Mouse (Mus musculus) cerebellum, adult 11 months (tissue): ENCODE measurements around the gene Thoc5.
A peak's percentile ranks its signal among the peaks of the same experiment; 100 is the strongest.

Experiments used
- DNase-seq: peaks from one replicate; pipeline ENCODE4 v3.0.0; 2022

The Thoc5 gene

DNA sequence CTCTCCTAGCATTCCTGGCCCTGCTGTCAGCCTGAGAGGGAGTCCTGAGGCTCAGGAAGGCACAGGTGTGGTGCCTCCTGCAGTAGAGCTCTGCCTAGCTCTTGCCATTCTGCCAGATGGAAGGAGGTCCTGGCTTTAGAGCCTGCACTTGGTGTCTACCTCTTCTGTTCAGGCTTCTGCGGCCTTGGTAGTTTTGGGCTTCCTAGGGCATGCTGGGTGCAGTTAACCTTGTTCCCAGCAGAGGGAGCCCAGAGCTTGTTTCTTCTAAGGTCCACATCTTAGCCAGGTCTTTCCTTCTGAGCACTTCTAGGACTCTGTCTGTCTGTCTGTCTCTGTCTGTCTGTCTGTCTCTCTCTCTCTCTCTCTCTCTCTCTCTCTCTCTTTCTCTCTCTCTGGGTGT lies 20.9 kb downstream of the Thoc5 start:
- DNase-seq, result peak; percentile 35

DNA sequence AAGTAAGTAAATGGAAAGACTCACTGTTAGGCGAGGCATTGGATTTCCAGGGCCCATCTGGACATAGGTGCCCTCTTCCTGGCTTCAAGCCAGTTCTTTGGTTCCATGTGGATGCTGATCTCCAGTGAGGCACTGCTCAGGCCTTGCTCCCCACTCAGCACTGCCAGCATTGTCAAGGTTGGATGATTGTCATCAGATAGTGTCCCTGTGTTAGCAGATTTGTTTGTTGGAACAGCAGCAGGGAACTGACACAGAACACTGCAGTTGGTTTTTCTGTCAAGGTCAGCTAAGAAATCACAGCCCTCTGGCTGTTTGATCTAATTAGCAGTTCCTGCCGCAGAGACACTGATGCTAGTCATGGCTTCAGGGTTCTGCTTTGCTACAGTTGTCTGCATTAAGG lies 26.2 kb downstream of the Thoc5 start:
- peak; percentile 16 for DNase-seq

DNA sequence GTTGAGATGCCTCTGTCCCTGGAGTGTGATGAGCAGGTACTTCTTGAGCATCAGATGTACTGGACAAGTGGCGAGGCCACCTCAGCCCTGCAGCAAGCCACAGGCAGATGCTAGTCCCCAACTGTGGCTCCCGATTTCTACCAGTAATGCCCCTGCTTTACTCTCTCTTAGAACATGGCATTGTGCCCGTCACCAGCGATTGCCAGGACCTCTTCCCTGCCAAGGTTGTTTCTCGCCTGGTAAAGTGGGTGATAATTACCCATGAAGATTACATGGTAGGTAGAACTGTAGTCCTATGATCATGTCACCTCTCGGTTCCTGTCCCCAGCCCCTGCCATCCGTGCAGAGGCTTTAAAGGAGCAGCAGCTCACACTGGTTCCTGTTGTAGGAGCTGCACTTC lies 26.6 kb downstream of the Thoc5 start:
- no peak for DNase-seq

DNA sequence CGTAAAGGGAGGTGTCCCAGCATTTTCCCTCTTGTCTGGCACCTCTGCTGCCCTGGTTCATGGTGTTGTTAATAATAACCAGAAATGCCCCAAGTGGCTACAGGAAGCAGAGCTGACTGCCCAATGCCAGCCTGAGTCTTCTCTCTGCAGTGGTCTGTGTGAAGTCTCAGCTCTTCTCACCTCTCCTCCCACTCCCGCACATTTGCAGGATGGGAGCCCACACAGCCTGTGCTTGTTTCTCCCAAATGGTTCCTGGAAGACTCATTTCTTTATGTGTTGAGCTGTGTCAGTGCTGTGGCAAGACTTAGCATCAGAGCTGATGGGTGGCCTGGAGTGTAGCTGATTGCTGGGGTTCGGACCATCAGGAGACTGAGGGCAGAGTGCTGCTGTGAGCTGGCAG lies 32.1 kb downstream of the Thoc5 start:
- no peak for DNase-seq

GRCm38 (mm10) chr11:4931009-4931601 lies 36.0 kb downstream of the Thoc5 start:
- no peak for DNase-seq

DNA sequence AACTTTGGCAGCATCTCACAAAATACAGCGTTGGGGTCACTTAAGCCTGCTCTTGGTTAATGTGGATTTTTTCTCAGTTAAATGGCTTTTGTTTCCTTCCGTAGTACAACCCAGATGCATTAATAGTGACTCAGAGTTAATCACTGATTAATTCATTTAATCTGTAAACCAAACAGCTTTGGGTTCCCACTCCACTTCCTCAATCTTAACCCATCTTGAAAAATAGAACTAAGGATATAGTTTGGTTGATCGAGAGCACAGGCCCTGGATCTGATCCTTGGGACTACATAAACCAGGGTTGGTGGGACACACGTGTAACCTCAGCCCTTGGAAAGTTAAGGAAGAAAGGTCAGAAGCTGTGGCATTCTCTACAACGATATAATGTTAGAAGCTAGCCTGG lies 41.1 kb downstream of the Thoc5 start:
- DNase-seq, result no peak

DNA sequence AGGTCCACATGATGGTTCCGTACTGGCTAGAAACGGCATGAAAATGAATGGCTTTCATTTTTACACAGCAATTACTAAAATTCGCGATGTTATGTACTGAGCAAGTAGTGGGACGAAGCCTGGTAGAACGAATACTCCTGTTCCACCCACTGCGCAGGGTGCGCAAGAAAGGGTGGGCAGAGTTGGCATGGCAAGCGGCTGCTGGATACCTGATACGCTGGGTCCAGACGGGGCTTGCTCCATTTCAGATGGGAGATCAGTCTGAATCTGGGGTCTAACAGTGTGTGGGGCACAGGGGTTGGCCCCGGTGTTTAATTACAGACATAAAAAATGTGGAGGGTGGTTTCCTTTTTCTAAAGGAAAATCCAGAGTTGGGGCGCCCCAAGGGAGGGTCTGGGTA lies 51.4 kb downstream of the Thoc5 start:
- DNase-seq, result no peak

DNA sequence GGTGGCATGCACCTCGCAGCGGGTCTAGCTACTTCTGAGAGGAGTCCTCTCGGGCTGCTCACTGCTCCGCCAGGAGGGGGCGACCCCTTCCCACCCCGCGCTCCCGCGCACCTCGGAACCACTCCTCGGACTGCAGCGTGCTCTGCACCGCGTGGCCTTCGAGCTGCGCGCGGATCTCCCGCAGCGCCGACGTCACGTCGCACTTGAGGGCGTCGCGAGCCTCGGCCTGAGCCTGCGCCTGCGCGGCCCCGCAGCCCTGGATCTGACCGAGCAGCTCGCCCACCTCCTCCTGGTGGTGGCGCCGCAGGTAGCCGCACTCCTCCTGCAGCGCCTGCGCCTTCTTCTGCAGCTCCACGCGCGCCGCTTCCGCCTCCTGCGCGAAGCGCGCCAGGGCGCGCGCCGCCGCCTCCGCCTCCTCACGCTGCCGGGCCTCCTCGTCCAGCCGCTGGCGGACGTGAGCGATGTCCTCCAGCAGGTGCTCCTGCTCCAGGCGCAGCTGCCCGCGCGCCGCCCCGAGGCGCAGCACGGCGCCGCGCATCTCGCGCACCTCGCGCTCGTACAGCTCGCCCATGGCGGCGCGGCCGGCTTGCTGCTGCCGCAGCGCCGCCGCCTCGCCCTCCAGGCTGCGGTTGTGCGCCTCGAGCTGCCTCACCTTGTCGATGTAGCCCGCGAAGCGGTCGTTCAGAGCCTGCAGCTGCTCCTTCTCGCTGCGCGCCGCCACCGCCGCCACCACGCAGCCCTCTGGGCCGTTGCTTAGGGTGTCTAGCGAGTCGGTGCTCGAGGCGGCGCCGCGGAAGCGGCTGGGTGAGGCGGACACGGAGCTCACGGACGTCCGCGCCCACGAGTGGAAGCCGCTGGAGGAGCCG lies 52.1 kb downstream of the Thoc5 start:
- DNase-seq, result peak; percentile 38

DNA sequence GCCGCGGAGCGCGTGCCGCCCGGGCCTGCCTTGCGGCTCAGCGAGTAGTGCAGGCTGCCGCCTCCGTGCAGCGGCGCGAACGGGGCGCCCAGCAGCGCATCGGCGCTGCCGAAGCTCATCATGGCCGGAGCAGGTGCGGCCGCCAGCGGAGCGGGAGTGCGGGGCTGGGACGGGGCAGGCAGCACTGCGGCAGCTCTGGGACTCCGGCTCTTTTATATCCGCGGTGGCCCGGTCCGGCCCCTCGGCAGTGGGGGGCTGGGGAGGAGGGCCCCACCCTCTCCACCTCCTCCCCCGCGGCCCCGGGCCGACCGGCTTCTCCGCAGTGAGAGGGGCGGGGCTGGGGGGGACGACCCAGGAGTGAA lies 52.7 kb downstream of the Thoc5 start, which contains the start of gene Nefh:
TSS of gene Nefh (minus strand) at position 252 of the 362 bp plus-strand sequence.
- DNase-seq, result no peak

DNA sequence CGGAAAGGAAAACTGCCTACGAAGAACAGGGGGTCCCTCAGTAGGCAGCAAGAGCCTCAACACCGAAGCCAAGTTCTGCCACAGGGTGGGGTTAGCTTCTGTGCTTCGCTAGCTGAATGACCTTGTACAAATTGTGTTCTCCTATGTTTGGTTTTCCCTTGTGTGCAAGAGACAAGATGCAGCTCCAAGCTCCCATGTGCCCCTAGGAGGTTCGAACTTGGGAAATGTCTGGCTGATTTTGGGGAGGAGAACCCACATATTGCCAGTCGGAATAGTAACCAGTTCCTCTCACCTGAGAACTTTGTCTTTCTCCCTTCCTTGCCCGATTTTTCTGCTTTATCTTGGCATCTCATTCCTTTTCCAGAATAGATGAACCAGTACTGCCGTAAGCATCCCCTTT lies 53.7 kb downstream of the Thoc5 start:
- DNase-seq, result no peak

DNA sequence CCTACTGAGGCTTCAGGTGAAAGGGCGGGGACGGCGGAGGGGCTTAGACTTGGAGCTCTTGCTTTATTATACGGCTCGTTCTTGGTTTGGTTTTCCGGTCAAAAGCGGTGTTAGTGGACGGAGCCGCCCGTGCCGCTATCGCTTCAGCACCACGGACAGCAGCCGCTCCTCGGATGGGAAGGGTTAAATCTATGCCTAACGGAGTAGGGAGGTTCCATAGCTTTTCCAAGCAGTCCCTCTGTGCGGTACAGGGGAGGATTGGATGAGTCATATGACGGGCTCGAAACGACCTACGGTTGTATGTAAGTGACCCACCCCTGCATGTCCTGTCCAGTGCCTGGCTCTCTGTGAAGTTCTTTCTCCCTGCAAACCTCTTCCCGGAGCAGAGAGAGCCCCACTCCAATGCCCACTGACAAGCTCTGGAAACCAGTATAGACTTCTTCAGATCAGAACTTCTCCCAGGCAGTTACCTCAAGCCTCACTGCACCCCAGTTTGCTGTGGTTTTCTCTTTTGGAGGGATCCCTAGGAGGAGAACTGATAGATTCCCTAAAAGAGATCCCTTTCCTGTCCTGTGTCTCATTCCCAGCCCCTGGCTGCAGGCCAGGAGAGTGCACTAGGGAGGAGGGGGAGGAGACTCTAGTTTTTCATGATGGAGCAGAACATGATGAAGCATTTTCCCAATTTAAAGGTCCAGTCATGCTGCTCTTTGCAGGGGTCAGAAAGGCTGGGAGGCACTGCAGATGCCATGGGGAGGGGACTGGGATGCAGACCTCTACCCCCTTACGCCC lies 54.3 kb downstream of the Thoc5 start:
- DNase-seq, result no peak

GRCm38 (mm10) chr11:4953401-4953800 lies 58.3 kb downstream of the Thoc5 start:
- no peak for DNase-seq

DNA sequence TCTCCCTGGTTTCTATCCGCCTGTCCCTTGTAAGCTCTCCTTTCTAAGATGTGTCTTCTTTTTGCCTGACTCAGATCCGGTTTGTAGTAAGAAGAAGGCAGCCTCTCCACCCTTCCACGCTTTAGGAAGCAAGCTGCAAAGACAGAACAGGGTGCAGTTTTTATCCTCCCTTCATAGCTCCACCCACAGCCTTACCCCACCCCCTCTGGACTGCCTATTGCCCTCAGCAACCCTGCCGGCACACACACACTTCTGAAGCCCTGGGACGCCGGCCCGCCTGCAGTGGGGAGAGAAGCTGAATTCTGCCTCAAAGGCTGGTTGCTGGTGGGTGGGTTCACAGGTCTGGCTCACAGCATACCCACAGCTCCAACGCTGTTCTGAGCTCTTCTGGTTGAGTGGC lies 58.8 kb downstream of the Thoc5 start:
- no peak for DNase-seq

- DNase-seq, result no peak
Measured at GRCm38 (mm10) chr11:4963099-4963808, 68.1 kb downstream of the Thoc5 start.

DNA sequence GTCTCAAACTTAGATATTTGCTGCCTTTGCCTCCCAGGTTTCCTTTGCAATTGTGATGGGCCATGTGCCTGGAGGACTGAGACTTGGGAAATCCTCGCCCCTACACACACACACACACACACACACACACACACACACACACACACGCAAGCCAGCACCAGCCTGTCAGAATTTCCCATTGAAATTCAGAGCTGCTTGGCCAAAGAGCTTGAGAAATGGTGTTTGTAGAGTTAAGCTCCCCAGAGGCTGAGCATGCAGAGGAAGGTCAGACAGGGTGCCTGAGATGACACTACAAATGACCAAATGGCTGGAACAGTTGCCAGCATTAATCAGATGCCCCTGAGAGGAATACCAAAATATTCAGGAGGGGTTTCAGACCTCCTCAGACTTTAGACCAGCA lies 71.2 kb downstream of the Thoc5 start:
- no peak for DNase-seq

DNA sequence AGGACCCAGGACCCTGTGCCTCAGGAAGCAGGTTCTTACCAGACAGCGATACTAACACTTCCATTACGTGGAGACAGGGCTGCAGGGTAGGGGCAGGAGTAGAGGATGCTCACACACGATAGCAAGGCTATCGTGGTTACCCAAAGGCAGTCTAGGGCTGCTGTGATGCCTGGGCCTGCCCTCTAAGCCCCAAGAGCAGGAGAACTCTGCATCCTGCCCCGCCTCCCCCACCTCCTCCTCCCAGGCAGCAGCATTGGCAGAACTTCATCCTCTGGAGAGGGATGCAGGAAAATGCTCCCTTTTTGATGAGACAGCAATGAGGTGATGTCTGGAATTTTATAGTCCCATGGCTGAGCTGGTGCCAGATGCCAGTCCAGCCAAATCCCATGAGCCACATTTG lies 71.8 kb downstream of the Thoc5 start:
- no peak for DNase-seq

DNA sequence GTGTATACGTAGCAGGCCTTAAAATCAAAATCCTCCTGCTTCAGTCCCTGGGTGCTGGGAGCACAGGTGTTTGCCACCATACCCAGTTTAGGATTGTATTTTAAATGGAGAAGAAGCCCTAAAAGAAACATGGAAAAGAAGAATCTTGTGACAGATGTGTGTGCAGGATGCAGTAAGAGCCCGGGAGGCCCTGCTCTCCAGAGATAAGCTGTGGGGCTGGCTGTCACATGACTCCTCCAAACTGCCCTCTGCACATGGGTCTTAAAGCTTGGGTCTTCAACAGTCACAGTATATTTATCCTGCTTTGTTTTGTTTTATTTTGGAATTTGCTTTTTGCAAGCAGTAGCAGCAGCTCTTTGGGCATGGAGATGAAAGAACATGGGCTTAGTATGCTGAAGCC lies 72.4 kb downstream of the Thoc5 start:
- DNase-seq, result no peak

DNA sequence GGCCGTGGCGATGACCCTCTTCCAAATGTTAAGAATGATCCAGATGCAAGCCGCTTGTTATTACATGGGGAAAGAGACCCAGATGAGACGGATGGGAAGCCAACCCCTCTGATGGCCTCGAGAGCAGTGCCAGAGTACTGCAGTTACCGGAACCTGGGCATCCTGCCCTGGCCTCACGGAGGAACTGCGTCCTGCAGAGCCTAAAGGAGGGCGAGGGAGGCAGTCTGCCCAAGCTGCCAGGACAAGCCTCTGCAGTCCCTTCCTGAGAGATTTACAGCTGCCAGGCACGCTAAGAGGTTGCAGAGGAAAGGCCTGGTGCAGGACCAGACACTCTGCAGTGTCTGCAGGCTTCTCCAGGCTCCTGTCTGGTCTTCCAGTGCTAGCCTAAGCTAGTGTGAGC lies 73.3 kb downstream of the Thoc5 start:
- DNase-seq, result peak; percentile 45

DNA sequence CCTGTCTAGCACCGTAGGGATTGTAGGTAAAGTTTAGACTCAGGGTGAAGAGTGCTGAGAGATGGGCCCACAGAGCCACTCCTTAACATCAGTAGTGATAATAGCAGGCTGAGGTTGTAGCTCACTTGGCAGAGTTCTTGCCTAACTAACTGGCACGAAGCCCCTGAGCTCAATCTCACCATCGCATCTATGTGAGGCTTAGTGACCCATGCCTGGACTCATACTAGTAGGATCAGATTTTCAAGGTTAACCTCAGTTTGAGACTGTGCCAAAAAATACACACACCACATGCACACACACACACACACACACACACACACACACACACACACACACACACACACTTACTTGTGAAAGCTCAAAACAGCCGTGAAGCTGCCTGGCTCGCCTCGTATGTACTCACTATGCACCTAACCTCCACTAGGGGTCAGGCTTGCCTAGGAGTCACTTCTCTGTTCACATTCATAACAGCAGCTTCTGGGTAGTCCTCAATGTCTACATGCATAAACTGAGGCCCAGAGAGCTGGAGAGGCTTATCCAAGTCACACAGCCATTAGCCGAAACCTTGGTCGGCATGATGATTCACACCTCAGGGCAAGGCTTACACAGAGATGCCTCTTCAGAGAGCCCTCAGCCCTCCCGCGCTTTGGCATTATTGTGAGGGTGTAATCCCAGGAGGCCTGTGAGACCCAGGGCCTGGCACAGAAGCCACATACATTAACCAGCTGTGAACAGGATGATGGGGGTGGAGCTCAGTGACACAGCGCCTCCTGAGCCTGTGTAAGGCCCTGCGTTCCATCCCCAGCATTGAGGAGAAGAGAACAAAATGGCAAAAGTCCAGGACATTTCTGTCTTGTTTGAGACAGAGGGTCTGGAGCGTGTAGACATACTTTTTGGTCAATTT lies 78.1 kb downstream of the Thoc5 start:
- peak; percentile 35 for DNase-seq

GRCm38 (mm10) chr11:4973871-4974256 lies 78.7 kb downstream of the Thoc5 start:
- DNase-seq, result no peak

DNA sequence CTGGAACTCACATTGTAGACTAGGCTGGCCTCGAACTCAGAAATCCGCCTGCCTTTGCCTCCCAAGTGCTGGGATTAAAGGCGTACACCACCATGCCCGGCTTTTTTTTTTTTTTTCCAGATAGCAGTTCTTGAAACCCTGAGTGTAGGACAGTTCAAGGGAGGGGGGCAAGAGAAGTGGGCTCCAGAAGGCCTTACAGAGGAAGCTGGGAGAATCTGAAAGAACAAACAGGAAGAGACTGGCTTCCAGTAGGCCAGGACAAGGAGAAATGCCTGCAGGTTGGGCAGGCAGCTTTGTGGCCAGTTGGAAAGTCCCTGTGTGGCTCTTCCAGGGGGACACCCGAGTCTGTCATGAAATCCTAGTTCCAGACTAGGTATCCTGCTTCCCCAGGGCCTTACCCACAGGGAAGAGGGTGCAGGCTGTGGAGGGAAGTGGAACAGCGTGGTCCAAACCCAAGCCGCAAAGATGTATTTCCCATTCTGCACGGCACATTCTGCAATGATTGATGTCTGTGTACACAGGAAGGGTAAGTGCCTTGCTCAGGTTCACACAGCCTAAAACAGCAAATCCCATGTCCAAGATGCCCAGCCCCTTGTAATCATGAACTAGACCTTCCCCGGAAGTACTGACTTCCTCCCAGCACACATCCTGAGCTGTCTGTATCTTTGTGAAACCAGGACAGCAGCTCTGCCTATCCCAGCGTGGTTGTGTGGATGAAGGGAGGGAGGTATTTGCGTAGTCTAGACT lies 79.4 kb downstream of the Thoc5 start:
- no peak for DNase-seq
